Mouse (Mus musculus) liver, adult (tissue): ENCODE measurements around the gene Kctd18.

Source experiments
- GATA4 ChIP-seq: IDR thresholded peaks from 2 replicates; pipeline ENCODE4 v1.6.1; 2014; ENCODE audit warnings: mild to moderate bottlenecking, low read length; ENCODE audit not compliant: insufficient replicate concordance

Gene Kctd18

GRCm38 (mm10) chr1:58018856-58019255, at the start of gene Kctd18:
Gene Kctd18 (minus strand): TSS chr1:58018956.
- no peak for TF ChIP-seq GATA4

GRCm38 (mm10) chr1:58065606-58066005, 46.9 kb upstream of the Kctd18 start:
- TF ChIP-seq GATA4: no peak

DNA sequence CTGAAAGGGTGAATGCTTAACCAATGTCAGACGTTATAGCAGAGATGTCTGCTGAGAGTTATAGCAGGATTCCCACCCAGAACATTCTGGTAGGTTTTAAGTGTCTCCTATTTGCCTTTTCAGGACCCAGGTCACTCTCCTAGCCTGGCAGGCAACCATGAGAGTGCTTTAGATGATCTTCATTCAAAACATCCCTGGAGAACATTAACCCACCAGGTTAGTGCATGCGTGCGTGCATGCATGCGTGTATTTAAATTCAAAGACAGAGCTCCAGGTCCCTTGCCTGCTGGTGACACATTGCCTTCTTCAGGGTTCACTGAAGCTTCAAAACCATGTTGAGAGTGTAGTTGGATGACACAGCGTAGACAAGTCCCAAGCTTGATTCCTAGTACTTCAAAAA, 46.4 kb upstream of the Kctd18 start:
- no peak for TF ChIP-seq GATA4

DNA sequence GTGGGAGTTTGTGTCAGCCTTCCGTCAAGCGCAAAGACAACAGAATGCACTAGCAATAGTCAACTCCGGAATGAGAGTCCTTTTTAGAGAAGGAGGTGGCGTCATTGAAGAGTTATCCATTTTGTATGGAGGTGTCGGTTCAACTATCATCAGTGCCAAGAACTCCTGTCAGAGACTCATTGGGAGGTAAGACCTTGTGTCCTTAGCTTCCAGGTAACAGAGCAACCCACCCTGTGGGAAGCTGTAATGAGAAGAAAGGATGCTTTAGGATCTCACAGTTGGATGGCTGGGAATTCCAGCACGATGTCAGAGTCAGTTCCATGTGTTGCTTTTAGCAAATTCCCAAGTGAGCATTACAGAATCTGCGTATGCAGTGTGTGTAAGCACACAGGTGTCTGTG, 43.4 kb upstream of the Kctd18 start:
- no peak for TF ChIP-seq GATA4

DNA sequence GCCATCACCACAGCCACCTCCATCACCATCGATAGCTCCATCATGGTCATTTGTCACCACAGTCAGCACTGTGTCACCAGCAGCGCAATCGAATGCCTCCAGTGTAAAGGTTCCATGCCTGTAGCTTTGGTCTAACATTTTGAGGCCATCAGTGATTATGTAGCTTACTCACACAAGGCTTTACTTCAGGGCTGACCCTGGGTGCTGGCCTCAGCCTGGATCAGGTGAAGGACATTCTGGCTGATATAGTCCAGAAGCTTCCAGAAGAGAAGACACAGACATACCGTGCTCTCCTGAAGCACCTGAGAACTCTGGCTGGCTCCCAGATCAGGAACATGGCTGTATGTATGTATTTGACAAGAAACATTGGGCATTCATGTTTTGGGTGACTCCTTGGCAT, 40.1 kb upstream of the Kctd18 start:
- TF ChIP-seq GATA4: no peak

GRCm38 (mm10) chr1:58056939-58057338, 38.2 kb upstream of the Kctd18 start:
- TF ChIP-seq GATA4: no peak

GRCm38 (mm10) chr1:58056074-58056807, 37.5 kb upstream of the Kctd18 start:
- TF ChIP-seq GATA4: no peak

DNA sequence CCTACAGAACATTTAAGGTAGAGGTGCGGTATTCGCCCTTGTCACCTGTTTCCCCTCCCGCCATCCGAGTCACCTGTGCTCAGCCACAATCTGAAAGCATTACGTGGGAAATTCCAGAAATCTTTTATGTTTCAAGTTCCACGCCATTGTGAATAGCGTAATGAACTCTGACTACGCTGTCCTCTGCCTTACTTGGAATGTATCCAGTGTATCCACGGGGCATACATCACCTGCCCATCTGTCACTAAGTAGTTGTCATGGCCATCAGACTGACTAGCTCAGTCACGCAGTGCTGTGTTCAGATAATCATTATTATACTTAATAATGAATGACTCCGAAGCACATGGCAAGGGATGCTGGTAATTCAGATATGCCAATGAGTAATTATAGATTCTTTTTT, 36.8 kb upstream of the Kctd18 start:
- TF ChIP-seq GATA4: no peak

- TF ChIP-seq GATA4: no peak
Observed at GRCm38 (mm10) chr1:58049126-58049525, 30.4 kb upstream of the Kctd18 start.

- TF ChIP-seq GATA4: no peak
Observed at GRCm38 (mm10) chr1:58046721-58047290, 28.1 kb upstream of the Kctd18 start.

- TF ChIP-seq GATA4: no peak
Observed at GRCm38 (mm10) chr1:58045546-58045945, 26.8 kb upstream of the Kctd18 start.

- no peak for TF ChIP-seq GATA4
Observed at GRCm38 (mm10) chr1:58045076-58045475, 26.3 kb upstream of the Kctd18 start.

DNA sequence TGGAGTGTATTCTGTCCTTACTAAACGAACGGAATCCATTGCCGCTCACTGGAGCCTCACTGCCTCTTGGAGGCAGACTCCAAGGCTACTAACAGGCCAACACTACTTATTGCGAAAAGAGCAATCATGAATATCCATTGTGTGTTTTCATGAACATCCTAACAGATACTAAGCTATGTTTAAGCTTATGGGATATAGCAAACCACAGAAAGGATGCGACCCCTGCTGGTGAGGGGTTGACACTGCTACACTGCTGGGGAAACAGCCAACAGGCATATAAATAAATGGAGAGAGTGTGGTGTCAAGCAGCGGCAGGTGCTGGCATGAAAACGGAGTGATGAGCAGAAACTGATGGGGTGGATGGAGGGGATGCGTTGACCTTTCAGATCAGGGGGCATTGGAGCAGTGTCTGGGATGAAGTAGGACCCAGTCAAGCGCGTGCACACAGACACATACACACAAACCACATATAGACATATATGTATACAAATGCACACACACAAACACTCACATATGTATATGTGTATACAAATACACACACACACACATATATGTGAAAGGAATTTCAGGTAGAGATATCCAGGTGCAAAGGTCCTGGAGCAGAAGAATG, 12.5 kb upstream of the Kctd18 start:
- no peak for TF ChIP-seq GATA4

DNA sequence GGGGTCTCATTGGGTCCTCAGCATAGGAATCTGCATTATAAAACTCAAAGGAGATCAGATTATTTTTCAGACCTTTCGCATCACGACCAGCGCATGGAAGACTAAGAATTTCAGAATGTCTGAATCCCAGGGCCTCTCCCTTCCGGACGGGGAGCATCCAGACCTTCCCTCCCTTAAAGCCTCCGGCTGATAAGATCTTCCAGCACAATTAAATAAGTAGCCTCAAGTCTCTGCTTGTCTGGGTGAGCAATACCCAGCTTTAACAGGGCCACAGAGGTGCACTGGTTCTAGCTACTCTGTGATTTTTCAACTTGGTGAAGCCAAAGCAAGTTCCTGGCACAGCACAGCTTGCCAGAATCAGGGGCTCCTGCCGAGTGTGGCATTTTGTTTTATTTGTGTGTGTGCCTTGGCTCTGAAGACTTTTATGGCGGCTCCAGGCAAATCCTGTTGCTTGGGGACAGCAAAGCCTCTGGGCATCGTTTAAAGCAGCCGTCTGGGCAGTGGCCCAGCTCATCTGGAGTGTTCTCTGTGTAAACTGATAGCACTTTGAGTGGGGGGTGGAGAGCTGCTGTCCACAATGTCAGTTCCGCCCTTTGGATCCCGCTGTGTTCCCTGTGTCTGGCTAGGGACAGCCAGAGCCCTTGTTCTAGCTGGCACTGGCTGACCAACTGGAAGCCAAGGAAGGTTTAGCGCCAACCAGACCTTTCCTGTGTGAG, 11.6 kb upstream of the Kctd18 start:
- peak; percentile 74; the same call in 1 of the 2 replicates for TF ChIP-seq GATA4

- TF ChIP-seq GATA4: 0 out of 2 replicates have a peak, but pooled peaks have one; percentile 7
Observed at GRCm38 (mm10) chr1:58029636-58030117, 10.9 kb upstream of the Kctd18 start, which contains the start of gene Aox1. Gene Aox1 (plus strand): TSS chr1:58029931.
